Mouse (Mus musculus) left cerebral cortex, adult 9 months (tissue): Measurements from ENCODE around the gene Wdr95.

Source experiments
- DNase-seq, 2 experiments: peaks; one replicate each; pipeline ENCODE4 v3.0.0; 2022; ENCODE audit warnings: low spot score in 2 of 2

Wdr95 gene

DNA sequence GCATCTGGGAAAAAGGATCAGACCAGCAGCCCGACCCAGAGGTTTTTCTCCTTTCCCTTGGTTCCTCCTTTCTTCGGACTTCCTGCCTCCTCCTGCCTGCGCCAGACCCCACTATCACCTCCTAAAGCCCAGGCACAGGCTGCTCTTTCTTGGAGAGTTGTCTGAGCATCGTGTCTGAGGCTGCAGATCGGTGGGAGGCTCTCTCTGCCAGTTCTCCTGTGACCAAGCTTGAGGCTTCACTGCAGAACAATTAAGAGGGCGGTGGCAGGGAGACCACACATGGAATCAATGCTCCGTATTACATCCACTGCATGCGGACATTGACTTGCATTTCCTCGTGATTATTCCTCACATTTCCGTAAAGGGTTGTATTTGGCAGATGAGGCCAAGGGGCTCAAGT, 49.0 kb downstream of the Wdr95 start:
- DNase-seq = no peak

DNA sequence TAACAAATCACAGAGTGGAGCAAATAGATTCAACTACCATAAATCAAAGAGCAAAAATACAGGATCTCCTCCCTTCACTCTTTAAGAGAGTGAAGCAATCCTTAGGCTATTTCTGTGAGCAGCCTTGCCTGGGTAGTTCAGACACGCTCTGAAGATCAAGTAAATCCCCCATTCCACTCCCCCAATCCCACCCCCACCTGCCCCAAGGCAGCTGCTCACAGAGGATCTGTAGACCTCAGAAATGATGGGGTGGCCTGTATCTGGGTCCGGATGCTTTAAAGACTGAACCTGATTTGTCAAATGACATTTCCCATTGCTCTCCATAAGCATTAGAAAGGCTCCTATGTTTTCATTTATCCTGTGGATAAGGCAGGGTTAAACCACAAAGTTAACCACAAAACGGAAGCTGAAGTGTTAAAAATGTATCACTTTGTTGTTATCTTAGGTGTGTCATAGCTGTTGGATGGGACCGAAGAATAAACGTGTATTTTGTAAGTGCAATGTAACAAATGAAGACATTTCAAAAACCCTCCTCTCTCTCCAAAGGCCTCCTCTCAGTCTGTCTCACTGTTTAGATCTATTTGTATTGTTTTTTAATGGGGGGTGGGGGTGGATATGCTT, 54.3 kb downstream of the Wdr95 start:
- no peak for DNase-seq

DNA sequence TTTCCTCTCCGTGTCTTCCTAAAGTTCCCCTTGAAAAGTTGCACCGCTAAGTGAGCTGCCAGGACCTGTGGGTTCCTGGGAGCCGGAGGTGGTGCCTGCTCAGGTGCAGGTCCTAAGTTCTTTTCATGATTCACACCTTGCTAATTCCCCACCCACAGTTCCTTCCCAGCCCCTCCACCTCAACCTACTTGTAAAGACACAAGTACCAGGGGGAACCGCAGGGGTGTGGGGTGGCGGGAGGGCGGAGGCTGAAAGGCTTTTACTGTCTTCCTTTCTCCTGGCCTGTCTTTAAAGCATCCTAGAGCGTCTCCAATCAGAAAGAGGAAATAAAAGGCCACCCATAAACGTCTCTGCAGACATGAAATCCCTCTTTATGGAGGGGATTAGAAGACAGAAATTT, 55.0 kb downstream of the Wdr95 start:
- DNase-seq = no peak

DNA sequence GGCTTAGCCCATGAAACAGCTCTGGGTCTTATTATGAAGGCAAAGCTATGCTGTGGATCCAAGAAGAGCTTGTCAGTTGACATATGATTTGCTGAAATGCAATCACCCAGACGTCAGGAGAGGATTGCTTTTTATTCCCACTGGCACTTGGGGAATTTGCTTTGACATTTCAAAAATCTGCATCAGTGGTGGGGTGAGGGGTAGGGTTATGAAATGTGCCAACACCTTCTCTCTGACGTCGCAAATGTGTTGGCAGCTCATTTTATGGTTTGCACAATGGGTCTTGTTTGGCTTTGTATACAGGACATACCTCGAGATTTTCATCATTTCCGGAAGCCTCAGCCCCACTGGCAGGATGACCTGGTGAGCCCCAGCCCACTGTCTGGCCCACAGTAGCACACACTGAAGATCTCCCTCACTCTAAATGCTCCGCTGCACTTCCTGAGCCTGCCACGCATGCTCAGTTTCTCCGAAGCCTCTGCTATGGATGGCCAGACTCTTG, 55.7 kb downstream of the Wdr95 start:
- DNase-seq = no peak

DNA sequence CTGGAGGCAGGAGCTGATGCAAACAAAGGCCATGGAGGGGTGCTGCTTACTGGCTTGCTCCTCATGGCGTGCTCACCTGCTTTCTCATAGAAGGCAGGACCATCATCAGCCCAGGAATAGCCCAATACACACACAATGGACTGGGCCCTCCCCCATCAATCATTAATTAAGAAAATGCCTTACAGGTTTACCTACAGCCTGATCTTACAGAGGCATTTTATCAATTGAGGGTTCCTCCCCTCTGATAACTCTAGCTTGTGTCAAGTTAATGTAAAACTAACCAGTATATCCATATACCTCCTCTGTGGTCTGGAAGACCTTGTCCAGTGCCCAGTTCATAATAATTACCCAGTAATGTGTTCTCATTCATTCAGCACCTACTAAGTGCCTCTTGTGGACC, 56.8 kb downstream of the Wdr95 start:
- no peak for DNase-seq

DNA sequence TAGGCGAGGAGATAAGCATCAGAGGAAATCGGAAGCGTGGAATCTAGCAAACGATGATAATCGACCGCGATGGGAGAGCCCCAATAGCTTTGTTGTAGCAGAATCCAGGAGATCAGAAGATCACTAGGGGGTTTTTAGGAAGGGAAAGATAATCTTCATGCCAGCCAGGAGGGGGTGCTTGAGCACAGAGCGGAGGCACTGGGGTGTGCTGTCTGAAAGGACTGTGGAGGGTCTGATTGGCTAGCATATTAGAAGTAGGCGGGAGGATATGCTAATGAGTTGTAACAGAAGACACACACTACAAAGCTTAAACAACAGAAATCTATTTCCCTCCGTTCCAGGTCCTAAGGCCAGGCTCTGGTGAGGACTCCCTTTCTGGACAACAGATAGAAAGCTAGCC, 57.4 kb downstream of the Wdr95 start:
- DNase-seq = no peak

DNA sequence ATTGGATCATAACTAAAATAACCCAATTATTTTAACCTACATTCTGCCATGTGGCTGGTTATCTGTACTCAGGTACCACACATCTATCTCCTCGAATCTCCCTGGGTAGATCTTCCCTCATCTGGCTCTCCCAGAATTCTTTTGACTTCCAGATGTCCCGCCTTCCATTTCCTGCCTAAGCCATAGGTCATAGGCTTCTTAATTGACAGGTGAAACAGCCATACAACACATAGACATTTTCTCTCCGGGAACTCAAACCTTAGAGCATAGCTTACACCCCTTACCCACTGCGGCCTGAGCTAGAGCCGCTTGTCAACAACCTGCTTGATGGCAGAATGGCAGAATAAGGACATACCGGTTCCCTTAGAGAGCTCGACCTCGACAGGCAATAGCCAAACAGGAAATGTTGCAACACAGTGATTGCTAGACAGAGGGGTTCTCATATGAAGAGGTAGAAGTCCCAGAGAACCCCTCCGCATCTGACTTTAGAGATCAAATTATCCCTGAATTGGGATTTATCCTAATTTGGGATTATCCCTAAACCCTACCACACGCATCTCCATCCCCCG, 58.9 kb downstream of the Wdr95 start:
- DNase-seq = no peak

DNA sequence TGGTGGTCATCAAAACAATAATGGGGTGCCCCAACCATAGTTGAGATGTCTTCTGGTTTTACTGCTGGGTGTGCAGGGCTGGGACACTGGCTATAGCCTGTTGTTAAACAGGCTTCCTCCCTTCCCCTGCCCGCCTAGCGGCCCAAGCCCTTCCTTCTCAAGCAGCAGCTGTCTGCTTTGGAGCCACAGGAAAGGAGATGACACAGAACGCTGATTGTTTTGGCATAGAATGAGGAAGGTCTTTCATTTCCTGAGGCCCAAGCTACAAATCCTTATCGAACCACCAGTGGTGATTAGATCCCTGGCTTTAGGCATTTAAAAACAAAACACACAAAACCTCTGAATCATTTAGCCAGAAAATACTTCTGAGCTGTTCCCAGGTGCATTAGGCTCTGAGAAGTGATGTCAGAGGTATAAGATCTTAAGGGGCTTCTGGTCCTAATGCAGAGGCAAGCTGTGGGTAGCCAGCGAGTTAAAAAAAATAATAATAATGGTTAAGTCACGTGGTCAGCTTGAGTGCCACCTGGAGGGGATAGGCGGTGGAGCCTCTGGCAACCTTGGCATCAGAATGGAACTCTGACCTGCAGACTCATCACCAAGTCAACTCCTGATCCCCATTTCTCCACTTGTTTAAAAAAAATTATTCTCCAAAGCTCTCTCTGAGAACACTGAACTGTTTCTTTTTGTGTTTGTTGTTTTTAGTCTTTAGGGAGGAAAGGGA, 60.5 kb downstream of the Wdr95 start:
- no peak for DNase-seq

DNA sequence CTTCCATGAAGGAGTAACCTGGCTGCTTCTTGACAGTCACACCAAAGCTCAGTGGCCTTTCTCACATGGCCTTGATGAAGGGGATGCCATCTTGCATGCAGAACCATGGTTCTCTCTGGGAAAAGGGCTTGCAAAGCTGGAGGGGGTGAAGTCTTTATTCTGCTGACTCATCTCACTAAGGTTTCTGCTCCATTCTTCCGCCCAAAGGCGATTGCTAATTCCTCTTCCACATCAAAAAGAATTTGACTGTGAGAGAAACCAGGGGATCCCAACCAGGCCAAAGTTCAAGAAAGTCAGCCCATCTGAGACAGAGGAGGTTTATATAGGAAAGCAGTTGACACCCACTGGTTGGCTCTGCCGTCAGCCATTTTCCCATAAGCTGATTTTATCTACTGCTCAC, 61.5 kb downstream of the Wdr95 start:
- no peak for DNase-seq

DNA sequence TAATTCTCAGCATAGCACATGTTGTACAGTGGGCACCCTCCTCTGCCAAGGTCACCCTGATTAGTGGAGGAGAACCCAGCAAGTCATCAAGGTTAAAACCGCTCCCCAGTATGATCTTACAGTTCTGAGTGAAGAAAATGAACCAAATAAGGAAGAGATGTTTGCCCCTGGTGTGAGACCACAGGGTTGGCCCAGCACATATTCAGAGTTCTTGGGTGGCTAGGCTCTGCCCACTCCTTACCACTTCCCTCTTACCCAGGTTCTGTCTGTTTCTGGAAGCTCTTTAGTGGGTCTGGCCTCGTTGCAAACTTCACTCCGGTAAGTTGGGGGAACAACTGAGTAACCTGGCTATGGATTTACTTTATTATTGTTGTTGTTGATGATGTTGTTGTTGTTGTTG, 65.7 kb downstream of the Wdr95 start:
- DNase-seq = no peak

DNA sequence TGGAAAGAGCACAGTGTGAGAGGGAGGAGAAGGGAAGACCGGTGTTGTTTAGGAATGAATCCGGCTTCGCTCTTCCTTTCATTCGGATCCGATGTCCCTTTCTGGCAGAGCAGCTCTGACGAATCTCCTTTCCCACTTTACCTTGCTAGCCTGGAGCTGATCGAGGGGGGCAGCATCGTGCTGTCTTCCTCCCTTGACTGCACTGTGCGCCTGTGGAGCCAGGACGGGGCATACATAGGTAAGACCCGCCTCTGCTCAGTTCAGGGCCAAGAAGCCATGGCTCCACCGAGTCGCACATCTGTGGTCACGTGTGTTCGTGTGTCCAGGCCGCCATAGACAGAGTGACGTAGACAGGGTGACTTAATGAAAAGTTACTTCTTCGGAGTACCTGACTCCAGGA, 68.9 kb downstream of the Wdr95 start:
- DNase-seq = no peak

DNA sequence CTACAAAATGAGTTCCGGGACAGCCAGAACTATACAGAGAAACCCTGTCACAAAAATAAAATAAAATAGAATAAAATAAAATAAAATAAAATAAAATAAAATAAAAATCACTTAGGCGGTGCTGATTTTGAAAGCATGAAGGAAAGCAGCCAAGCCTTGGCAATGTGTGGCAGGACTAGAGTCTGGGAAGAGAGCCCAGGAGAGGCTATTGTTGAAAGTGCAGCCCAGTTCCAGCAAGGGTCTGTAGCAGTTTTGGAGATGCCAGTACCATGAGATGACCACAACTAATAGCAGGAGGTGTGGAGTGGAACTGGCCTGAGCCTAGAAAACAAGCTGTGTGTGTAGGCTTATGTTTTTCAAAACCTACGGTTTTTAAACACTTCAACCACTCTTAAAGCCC, 73.5 kb downstream of the Wdr95 start:
- no peak for DNase-seq

DNA sequence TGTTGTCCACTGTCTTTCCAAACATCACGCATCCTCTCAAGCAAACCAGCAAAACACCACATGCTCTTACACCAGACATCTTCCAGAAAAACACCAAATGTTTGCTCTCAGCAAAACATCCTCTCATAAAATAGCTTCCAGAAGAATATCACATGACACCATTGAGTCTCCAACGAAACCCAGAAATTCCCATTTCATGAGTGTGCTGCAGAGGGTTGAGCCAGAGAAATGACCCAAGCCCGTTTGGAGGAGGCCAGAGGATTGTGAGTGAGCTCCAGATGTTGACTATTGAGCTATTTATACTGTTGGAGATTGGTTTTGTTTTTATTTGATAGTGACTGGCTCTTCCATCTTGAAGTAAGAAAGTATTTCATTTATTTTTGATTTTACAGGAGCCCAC, 74.8 kb downstream of the Wdr95 start:
- no peak for DNase-seq

DNA sequence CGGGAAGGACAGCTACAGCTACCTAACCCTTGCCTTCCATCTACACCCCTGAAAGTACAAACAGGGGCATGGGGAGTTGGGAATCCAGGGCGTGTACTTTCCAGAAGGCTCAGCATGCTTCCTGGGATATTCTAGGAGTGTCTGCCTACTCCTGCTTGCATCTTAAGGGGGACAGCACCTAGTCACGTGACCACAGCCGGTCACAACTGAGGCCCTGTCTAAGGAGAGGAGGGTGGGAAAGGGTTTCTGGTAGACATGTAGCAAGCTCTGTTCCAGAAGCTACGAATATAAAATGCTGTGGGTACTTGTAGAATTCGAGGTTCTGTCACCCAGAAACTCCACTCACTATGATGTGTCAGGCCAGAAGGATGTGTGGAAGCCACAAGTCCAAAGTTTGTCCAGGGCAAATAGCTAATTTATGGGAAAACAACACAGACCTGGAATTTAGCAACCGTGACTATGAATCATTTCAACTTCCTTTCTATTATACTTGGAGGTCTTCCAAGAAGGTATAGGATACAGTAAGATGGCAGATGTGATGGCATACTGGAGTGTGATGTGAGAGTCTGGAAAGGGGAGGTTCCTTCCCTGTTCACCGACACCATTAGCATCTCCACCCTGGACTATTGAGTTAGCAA, 78.7 kb downstream of the Wdr95 start:
- no peak for DNase-seq

DNA sequence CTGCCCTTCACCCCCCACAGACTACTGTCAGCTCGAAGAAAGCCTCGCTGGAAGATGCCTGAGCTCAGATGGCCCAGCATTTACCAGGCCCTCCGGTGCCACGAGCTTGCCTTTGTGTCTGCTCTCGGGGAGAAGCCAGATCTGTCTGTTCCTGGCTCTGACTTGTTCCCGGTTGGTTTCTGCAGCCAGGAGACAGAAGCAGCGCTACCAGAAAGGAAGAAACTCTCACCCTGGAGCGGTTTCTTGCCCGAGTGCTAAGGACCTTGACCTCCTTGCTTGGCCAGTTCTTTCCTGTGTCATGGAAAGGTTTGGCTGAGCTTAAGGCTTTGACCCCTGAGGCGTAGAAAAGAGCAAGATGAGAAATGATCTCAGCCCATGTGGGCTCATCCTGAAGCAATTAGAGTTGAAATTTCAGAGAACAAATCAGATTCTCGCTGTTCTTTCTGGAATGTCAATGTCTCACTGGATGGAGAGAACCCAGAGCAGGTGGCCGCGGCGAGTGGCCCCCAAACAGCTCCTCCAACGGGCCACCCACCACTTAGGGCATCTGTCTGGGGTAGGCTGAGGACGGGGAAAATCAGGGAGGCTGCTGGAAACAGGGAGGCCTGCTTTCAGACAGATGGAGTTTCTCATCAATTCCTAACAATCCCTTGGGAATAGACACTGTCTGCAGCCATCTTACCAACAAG, 83.1 kb downstream of the Wdr95 start:
- no peak for DNase-seq

DNA sequence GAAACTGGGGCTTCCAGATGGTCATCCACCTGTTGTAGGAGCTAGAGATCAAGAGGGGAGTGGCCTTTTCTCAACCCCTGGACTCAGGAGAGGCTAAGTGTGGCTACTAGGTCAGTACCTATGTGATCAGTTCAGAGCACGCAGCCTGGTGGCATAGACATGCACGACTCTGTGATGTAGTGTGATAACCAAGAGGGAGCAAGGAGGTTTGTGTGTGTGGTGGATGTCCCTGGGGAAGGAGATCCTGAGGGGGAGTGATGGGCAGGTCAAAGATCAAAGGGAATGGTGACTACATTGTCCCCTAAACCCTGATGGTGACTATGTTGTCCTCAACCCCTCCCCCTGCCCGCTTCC, 83.7 kb downstream of the Wdr95 start:
- DNase-seq = no peak

DNA sequence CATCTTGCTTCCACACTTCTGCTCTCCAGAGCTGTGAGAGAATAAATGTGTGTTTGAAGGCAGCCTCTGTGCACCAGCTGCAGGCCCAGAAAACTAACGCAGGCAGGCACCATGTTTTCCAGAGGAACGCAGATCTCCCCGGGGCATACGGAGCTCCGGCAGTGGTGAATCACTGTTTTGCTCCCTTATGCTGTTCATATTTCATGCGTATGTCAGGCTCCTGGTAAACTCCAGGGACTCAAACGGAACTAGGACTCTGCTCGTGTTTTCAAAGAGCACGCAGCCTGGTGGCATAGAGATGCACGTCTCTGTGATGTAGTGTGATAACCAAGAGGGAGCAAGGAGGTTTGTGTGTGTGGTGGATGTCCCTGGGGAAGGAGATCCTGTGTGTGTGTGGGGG, 84.3 kb downstream of the Wdr95 start:
- peak in 1 of 2 experiments; percentile 57 for DNase-seq

DNA sequence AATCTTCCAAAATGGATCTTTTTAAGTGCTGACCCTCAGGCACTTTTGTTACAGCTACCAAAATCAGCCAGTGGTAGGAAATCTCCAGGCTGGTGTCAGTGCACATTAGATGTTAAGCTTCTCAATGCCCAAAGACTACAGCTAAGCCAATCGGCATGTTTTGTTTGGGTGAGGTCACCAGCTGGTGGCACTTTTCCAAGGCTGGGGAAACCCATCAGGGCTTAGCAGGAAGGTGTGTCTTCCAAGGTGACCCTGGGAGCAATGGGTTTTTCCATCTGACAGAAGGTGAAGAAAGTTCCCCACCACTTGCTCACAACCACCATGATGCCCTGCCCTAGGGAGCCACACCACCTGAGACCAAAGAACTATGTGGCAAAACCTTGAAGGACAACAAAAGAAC, 87.7 kb downstream of the Wdr95 start:
- DNase-seq = no peak

DNA sequence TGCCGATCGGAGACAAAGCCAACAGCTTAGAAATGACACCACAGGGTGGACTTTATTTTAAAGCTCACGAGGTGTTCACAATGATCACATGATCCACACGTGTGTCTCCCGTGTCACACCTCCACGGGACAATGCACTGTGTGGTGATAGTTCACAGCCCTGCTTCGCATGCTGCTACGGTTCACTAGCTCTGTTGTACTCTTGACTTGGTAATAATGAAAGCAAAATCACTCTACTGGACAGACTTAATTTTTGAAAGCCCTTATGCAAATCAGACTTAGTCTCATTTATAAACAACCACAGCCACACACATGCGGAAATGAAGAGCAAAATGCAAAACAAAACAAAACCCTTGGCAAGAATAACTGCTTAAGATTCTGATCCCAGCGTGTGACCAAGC, 88.3 kb downstream of the Wdr95 start:
- no peak for DNase-seq

DNA sequence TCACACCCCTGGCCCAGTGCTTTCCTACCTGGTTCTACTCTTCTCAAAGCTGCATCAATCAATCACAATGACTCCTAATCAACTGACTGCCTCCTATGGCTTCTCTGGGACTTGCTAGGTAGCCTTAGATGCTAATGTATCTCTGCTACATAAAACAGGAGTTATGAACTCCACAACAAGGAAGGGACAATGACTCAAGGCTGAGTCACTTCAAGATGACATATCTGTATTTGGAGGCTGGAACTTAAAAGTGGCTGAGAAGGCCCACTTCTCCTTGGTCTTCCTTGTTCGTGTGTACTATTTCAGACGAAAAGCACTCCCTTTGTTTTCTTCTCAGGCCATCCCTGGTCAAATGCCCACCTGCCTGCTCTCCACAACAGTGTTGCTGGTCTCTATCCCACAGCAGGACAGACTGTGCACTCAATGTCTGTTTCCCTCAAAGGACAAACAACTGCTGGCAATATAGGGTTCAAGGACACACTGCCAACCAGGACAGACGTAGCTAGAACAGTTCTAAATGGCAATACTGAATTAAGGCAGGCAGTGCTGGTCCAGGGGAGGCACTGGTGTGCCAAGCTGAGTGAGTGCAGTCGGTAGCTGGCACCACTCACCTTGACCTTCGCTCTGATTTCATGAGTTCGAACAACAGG, 89.4 kb downstream of the Wdr95 start:
- no peak for DNase-seq

DNA sequence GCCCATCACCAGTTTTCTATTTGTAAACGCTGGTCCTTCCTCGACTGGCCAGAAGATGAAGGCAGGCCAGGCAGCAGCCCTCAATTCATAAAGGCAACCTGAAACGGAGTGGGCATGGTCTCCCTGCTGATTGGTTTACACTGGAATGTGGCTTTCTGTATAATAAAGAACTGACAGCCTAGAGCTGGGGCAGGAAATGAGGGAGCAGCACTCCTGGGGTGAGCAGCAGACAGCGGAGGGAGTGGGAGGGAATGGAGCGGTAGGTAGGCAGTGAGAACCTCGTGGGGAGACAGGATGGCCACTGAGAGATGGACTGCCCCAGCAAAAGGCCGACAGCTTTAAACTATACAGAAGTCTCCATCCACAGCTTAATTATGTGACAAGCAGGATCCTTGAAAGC, 93.7 kb downstream of the Wdr95 start:
- no peak for DNase-seq

DNA sequence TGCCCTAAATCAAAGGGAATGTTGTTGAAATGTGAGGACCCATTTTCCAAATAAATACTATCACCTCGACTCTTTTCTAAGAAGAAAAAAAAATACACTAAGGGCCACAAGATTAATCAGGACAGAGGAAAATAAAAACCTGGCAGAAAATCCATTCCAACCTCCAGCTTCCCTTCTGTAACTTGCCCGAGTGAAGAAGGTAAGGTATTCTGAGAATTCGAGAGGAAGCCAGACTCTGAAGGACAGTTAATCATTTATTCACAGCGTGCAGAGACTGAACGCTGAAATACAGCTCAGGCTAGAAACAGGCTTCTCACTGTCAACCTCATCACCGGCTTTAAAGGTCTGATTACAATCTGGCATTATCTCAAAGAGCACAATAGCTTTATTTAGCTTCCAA, 94.2 kb downstream of the Wdr95 start:
- no peak for DNase-seq
